Mouse (Mus musculus) midbrain, embryonic 13.5 days (tissue): Measurements from ENCODE around the gene Vti1a. TPM values are rescaled to one million over a fixed set of nuclear protein-coding genes. Genes with fewer than 3 reads are reported as not detected.

ENCODE experiments used
- ATAC-seq: fragments of 200-750 bp; cut with Nextera tagmentation; 2 replicates; pipeline ENCODE4 v1.8.0; 2017; ENCODE audit warnings: mild to moderate bottlenecking, moderate TSS enrichment, moderate library complexity
- H3K27ac ChIP-seq: fragments of 300-500 bp; sonication (generic); 2 replicates; pipeline ENCODE4 v1.5.1; 2015; ENCODE audit warnings: inconsistent platforms, mild to moderate bottlenecking, moderate library complexity
- H3K27me3 ChIP-seq: fragments of 300-500 bp; sonication (generic); 2 replicates; pipeline ENCODE4 v1.6.1; 2015; ENCODE audit warnings: mild to moderate bottlenecking, inconsistent platforms
- H3K36me3 ChIP-seq: fragments of 300-500 bp; sonication (generic); 2 replicates; pipeline ENCODE4 v1.6.1; 2015; ENCODE audit warnings: mild to moderate bottlenecking, inconsistent platforms
- H3K4me1 ChIP-seq: fragments of 300-500 bp; sonication (generic); replicated peaks from 2 replicates; pipeline ENCODE4 v1.6.1; 2015; ENCODE audit warnings: inconsistent platforms
- H3K4me2 ChIP-seq: fragments of 300-500 bp; sonication (generic); replicated peaks from 2 replicates; pipeline ENCODE4 v1.6.1; 2015; ENCODE audit warnings: moderate library complexity, mild to moderate bottlenecking, inconsistent platforms
- H3K4me3 ChIP-seq: fragments of 300-500 bp; sonication (generic); replicated peaks from 2 replicates; pipeline ENCODE4 v1.5.1; 2015; ENCODE audit warnings: mild to moderate bottlenecking, inconsistent platforms
- H3K9ac ChIP-seq: fragments of 300-500 bp; sonication (generic); replicated peaks from 2 replicates; pipeline ENCODE4 v1.6.1; 2015; ENCODE audit warnings: mild to moderate bottlenecking, inconsistent platforms
- H3K9me3 ChIP-seq: fragments of 300-500 bp; sonication (generic); 2 replicates; pipeline ENCODE4 v1.6.1; 2016; ENCODE audit warnings: mild to moderate bottlenecking, inconsistent platforms
- WGBS: fragments of 180-500 bp; shearing (Covaris S2); methylation state at CpG from one replicate; pipeline ENCODE4 v1.1.7; 2015; 5-methylcytosine and 5-hydroxymethylcytosine counted together
- polyA plus RNA-seq: library from polyadenylated mRNA; unstranded; fragments of >200 nt; fragmentation: Nextera tagmentation; extraction: Ambion mirVana; gene quantifications from 2 replicates; pipeline ENCODE4 v1.2.1, GENCODE M21; 2015

Gene Vti1a
- 31.4 and 32.8 TPM in 2 replicates for polyA plus RNA-seq

DNA sequence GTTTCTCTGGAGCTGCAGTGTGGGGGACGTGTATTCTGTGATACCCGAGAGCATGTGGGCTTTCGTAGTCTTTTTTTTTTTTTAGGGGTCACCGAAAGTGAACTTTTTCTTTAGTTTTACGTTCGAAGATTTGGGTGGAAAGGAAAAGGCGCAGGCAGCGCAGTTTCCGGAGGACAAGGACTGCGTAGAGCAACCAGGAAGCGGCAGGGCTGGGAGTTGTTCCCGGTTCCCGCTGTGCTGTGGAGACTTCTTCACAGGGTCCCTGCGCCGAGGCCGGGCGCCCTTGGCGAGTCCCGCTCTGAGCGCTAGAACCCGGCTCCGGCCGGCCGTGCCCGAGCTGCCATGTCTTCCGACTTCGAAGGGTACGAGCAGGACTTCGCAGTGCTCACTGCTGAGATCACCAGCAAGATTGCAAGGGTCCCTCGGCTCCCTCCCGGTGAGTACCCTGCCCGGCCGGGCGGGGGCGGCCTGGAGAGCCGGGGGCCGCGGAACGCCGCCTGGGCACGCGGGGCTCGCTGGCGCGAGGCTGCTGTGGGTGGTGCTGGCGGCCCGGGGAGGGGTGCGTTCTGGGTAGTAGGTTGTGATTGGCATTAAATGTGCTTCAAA is at the start of gene Vti1a:
TSS of gene Vti1a (plus strand) at position 187 of the 606 bp plus-strand sequence.
- Histone ChIP-seq H3K4me1 (peaks cover 44% of the 10 kb centered on the region), H3K9me3 (no peaks in the 10 kb centered on the region), H3K4me2 (peak within 1 kb of the TSS; percentile 90), H3K4me3 (peak within 1 kb of the TSS; percentile 87), H3K36me3 (peaks cover 12% of the 10 kb centered on the region), H3K9ac (peak within 1 kb of the TSS; percentile 84), H3K27me3 (no peaks in the 10 kb centered on the region), H3K27ac (peak within 1 kb of the TSS; percentile 83)
- ATAC-seq = peak; percentile 97
- WGBS = under 1% methylated on average over 48 of the region's 48 CpGs

DNA sequence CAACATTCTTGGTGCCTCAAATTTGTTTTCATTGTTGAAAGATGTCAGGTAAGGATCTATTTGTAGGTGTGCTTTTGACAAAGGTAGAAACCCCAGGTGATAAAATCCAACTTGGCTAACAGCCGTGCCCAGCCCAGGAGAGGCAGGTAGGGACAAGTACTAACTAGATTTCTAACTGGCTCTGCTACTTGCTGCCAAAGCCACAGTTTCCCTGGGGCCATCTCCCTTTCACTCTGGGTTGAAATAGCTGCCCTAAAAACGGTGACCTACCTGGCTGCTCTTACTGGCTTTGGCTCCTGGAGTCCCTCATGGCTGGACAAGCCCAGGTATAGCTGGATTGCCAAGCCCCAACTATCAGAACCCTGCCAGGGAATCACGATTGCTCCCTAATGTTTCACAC is 49.3 kb upstream of the Vti1a start:
- no peak for ATAC-seq
- H3K27me3 ChIP-seq = no peaks in the 10 kb centered on the region
- no peak overlapping the region for H3K4me3 ChIP-seq
- 87% methylated on average over 3 of the region's 3 CpGs for WGBS
- H3K9me3 ChIP-seq = no peaks in the 10 kb centered on the region
- no peak overlapping the region for H3K4me2 ChIP-seq
- no peak overlapping the region for H3K9ac ChIP-seq
- H3K36me3 ChIP-seq = no peaks in the 10 kb centered on the region
- no peak overlapping the region for H3K27ac ChIP-seq
- peaks cover 5% of the 10 kb centered on the region for H3K4me1 ChIP-seq

DNA sequence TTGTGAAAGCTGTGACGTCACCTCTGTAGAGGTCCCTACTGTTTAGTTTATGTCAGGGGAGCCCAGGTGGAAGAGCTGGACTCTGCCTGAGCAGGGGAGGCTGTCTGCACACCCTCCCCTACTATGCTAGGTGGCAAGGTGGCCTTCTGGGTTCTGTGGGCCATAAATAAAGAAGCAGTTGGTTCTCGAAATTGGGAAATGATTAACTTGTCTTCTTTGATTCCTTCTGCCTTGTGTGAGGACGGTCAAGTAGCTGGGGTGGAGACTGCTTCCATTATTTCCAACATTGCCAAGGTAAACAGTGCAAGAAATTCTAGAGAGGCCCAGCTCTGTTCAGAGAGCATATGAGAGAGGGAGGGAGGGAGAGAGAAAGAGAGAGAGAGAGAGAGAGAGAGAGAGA is 47.9 kb upstream of the Vti1a start:
- Histone ChIP-seq H3K27ac (no peak overlapping the region), H3K4me2 (no peak overlapping the region)

DNA sequence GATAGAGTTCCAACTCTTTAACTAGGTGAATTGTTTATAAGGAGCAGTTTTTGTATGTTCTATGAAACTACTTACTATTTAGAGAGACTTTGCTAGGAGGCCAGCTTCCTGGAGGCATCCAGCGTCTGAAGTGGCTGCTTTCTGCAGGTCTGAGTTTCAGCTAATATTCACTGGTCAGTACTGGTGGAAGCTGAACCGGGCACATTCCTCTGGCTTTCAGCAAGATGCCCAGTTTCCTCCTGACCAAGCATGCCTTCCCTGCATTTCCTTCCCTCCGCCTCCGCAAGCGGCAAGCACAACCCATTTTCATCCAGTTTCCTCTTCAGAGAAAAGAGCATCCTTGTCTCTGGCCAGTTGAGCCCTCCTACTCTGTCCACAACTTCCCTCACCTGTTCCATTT is 47.0 kb upstream of the Vti1a start:
- no peak overlapping the region for H3K4me3 ChIP-seq
- H3K4me1 ChIP-seq = peaks cover 5% of the 10 kb centered on the region
- WGBS = 87% methylated on average over 5 of the region's 5 CpGs
- no peak overlapping the region for H3K4me2 ChIP-seq
- ATAC-seq = no peak
- H3K27me3 ChIP-seq = no peaks in the 10 kb centered on the region
- no peaks in the 10 kb centered on the region for H3K36me3 ChIP-seq
- no peak overlapping the region for H3K27ac ChIP-seq
- H3K9me3 ChIP-seq = no peaks in the 10 kb centered on the region
- no peak overlapping the region for H3K9ac ChIP-seq

More for the DNA sequence above, 47.9 kb upstream of the Vti1a start:
- no peak overlapping the region for H3K9ac ChIP-seq
- no peak for ATAC-seq
- no peak overlapping the region for H3K4me3 ChIP-seq
- H3K27me3 ChIP-seq = no peaks in the 10 kb centered on the region
- no peaks in the 10 kb centered on the region for H3K9me3 ChIP-seq
- H3K4me1 ChIP-seq = peaks cover 5% of the 10 kb centered on the region
- 79% methylated on average over 3 of the region's 3 CpGs for WGBS
- H3K36me3 ChIP-seq = no peaks in the 10 kb centered on the region

DNA sequence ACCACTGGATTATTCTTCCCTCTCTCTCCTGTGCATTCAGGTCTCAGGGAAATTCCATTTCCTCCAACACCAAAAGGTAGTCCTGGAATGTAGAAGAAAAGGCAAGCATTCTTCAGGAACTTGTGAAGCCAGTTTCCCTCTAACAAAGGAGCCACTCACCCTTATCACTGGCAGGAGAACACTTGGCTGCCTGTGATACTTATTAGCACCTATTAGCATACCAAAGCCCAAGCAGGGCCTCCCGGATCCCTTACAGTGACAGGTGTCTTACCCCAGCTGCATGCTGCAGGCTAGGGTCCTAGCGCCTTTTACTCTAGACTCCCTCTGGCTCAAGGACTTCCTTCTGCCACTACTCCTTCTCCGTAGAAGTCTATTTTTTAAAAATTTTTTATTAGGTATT is 44.6 kb upstream of the Vti1a start:
- H3K9ac ChIP-seq = no peak overlapping the region
- H3K9me3 ChIP-seq = no peaks in the 10 kb centered on the region
- ATAC-seq = no peak
- no peaks in the 10 kb centered on the region for H3K27me3 ChIP-seq
- H3K4me3 ChIP-seq = no peak overlapping the region
- no peak overlapping the region for H3K4me2 ChIP-seq
- H3K27ac ChIP-seq = no peak overlapping the region
- peaks cover 5% of the 10 kb centered on the region for H3K4me1 ChIP-seq
- 17% methylated on average over 3 of the region's 3 CpGs for WGBS
- no peaks in the 10 kb centered on the region for H3K36me3 ChIP-seq

DNA sequence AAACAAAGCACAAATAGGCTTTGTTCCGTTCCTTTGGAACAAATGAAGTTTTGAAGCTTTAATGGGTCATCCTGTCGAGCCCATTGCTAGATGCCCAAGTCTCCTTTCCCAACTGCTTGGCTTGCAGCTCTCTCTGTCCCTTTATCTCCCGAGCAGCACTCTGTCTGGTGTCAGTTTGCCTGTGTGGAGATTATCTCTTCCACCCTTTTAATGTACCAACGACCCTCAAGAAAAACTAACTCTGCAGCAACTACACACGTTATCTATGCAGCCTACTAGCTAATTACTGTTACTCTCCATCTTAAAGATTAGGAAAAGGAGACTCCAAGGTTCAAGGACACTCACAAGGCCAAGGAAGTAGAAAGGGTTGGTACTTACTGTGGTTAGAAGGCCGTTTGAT is 42.8 kb upstream of the Vti1a start:
- H3K9ac ChIP-seq = no peak overlapping the region
- H3K27ac ChIP-seq = no peak overlapping the region
- no peaks in the 10 kb centered on the region for H3K9me3 ChIP-seq
- H3K4me3 ChIP-seq = no peak overlapping the region
- WGBS = 84% methylated on average over 6 of the region's 6 CpGs
- no peak for ATAC-seq
- peaks cover 5% of the 10 kb centered on the region for H3K4me1 ChIP-seq
- no peak overlapping the region for H3K4me2 ChIP-seq
- H3K36me3 ChIP-seq = no peaks in the 10 kb centered on the region
- no peaks in the 10 kb centered on the region for H3K27me3 ChIP-seq

DNA sequence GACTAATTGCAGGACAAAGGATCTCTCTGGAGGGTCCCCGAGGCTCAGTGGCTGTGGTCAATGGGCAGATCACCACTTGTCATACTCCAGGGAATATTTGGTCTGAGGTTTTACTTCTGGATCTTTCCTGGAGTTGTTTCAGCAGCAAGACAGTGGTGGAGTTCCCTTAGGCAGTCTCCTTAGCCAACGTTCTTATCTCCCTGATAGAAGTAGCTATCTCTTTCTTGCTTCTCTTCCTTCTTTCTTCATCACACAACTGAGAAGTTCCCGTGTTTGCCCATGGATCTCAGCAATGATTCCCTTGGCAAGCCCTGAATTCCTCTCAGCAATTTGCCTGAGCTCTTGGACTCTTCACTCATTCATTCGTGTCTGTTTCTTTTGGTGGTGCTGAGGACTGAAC is 40.0 kb upstream of the Vti1a start:
- Histone ChIP-seq H3K4me1 (peaks cover 5% of the 10 kb centered on the region), H3K36me3 (no peaks in the 10 kb centered on the region)
- WGBS = 80% methylated on average over 4 of the region's 4 CpGs

DNA sequence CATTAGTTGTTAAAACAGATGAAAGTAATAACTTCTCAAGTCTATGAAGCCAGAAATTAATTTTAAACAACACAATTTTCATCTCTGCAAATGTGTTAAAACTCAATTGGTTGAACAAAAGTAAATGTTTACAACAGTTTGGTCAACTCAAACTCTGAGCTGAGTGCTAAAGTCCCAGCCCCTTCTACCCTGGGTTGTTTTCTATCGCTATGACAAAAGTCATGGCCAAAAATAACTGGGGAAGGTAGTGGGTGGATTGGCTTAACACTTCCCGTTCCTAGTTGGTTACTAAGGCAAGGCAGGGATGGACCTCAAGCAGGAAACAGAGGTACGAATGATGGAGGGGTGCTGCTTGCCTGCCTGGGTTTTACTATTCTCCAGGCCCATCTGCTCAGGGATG is 39.3 kb upstream of the Vti1a start:
- Histone ChIP-seq H3K4me1 (no peaks in the 10 kb centered on the region), H3K9me3 (no peaks in the 10 kb centered on the region), H3K4me2 (no peak overlapping the region), H3K9ac (no peak overlapping the region), H3K4me3 (no peak overlapping the region), H3K27ac (no peak overlapping the region), H3K36me3 (0 out of 2 replicates have a peak, but pooled peaks cover 3% of the 10 kb centered on the region), H3K27me3 (no peaks in the 10 kb centered on the region)
- WGBS = 92% methylated on average over 3 of the region's 3 CpGs
- ATAC-seq = no peak

More for the DNA sequence above, 40.0 kb upstream of the Vti1a start:
- H3K9me3 ChIP-seq = no peaks in the 10 kb centered on the region
- no peaks in the 10 kb centered on the region for H3K27me3 ChIP-seq
- no peak overlapping the region for H3K27ac ChIP-seq
- H3K4me2 ChIP-seq = no peak overlapping the region
- no peak overlapping the region for H3K9ac ChIP-seq
- ATAC-seq = no peak
- no peak overlapping the region for H3K4me3 ChIP-seq

DNA sequence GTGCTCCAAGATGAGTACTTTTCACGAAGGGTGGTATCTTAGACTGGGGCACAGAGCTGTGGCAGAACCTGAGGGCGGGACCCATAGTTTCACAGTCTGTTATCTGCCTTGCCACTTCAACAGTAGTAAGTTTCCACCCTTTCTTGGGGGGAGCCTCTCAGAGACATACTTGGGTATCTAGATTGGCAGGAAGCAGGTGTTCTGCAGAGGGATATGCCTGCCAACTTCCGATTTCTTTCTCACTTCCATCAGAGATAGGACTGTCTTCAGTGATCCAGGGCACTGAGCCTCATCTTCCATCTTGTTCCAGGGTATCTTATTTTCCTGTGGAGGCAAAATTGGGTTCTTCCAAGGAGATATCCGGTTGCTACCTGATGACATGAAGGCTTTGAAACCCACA is 32.0 kb upstream of the Vti1a start:
- Histone ChIP-seq H3K9ac (no peak overlapping the region), H3K4me3 (no peak overlapping the region), H3K36me3 (peaks cover 11% of the 10 kb centered on the region; the same call in 1 of the 2 replicates), H3K4me2 (no peak overlapping the region), H3K4me1 (no peaks in the 10 kb centered on the region), H3K9me3 (no peaks in the 10 kb centered on the region), H3K27me3 (no peaks in the 10 kb centered on the region), H3K27ac (no peak overlapping the region)
- WGBS = 90% methylated on average over 4 of the region's 4 CpGs
- no peak for ATAC-seq

DNA sequence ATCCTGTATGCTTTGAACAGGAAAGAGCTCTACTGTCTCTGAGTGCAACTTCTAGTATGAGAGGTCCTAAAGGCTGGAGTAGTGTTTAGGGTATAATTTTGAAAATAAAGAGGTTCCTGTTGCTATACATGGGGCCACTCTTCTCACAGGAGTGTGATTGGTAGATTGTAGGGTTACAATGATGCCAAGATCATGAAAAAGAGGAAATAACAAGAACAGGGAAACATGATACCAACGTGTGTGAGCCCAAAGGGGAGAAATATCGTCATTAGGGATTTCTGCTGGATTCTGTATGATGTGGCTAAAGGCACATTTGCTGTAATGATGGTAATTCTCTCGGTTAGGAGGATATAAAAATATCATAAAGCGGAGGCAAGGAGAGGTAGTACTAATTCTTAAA is 30.1 kb upstream of the Vti1a start:
- Histone ChIP-seq H3K4me1 (no peaks in the 10 kb centered on the region), H3K36me3 (peaks cover 11% of the 10 kb centered on the region; the same call in 1 of the 2 replicates), H3K4me2 (no peak overlapping the region), H3K9ac (no peak overlapping the region), H3K4me3 (no peak overlapping the region), H3K27ac (no peak overlapping the region), H3K9me3 (no peaks in the 10 kb centered on the region), H3K27me3 (no peaks in the 10 kb centered on the region)
- no peak for ATAC-seq
- 89% methylated on average over 4 of the region's 4 CpGs for WGBS

DNA sequence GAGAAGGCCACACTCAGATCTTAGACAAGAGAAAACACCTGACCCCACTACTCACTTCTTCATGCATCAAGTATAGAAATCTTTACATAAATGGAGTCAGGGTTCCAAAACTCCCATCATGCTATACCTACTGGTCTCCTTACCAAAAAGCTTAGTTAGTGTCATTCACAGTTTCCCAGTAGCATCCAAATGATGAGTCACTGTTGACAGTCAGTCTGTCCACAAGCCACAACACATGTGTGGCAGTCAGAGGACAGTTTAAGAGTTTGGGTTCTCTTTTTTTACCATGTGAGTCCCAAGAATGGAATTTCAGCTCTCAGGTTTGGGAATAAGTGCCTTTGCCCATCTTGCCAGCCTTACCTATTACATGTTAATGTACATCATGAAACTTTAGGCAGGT is 27.1 kb upstream of the Vti1a start:
- peaks cover 3% of the 10 kb centered on the region; the same call in 1 of the 2 replicates for H3K4me1 ChIP-seq
- H3K9me3 ChIP-seq = no peaks in the 10 kb centered on the region
- H3K27me3 ChIP-seq = no peaks in the 10 kb centered on the region
- peaks cover 8% of the 10 kb centered on the region; the same call in 1 of the 2 replicates for H3K36me3 ChIP-seq
- no peak overlapping the region for H3K27ac ChIP-seq
- H3K9ac ChIP-seq = no peak overlapping the region
- ATAC-seq = no peak
- no peak overlapping the region for H3K4me2 ChIP-seq
- no peak overlapping the region for H3K4me3 ChIP-seq

DNA sequence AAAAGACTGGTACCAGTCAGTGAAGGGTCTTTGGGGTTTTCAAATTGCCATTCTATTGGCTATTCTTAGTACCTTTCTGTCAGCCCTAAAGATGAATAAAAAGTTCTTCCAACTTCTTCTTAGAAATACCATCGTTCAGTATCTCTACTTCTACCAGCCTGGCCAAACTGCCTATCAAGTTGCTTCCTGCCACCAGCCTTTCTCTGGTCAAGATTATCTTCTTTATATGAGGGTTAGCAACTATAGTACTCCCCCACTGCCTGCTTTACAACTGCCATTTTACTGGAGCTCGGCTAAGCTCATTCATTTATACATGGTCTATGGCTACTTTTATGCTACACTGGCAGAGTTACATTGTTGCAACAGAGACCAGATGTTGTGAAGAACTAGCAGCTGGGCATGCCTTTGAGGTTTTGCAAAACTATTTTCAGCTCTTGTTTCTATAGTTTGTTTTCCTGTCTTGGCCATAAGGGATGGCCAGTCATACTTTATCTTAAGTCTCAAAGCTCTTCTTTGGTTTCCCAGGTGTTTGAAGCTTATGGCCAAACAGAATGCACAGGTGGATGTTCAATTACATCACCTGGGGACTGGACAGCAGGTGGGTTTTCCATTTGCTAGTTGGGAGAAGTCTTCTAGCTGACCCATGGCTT is 25.3 kb upstream of the Vti1a start:
- peaks cover 18% of the 10 kb centered on the region; the same call in 1 of the 2 replicates for H3K36me3 ChIP-seq
- H3K4me3 ChIP-seq = no peak overlapping the region
- H3K9ac ChIP-seq = no peak overlapping the region
- no peak overlapping the region for H3K27ac ChIP-seq
- no peak overlapping the region for H3K4me2 ChIP-seq
- H3K9me3 ChIP-seq = no peaks in the 10 kb centered on the region
- no peaks in the 10 kb centered on the region for H3K27me3 ChIP-seq
- H3K4me1 ChIP-seq = peaks cover 3% of the 10 kb centered on the region; the same call in 1 of the 2 replicates
- no peak for ATAC-seq
- WGBS = 92% methylated on average over 2 of the region's 2 CpGs
